Mouse (Mus musculus): Measurements from ENCODE around the gene 1700010B08Rik.

- TF ChIP-seq POLR2A (IDR thresholded peaks at IDR 0.05; ENCODE audit: control insufficient read depth, low read depth, low read length) (no peak), CTCF (IDR thresholded peaks at IDR 0.05; ENCODE audit: control insufficient read depth, insufficient read depth, insufficient replicate concordance, low read depth, low read length) (no peak)
Measured at GRCm38 (mm10) chr2:173685781-173686361, 33.3 kb upstream of the 1700010B08Rik start.

All from testis, adult 2 months (tissue).